Mouse (Mus musculus): ENCODE results near the gene Rgsl1.
"Not testable (repeated sequence)": the region's sequence is repeated elsewhere in the genome, so short reads cannot be mapped to it uniquely, and the experiment has no call there.

Gene Rgsl1

GRCm38 (mm10) chr1:153776257-153776656, 67.7 kb downstream of the Rgsl1 start:
- no peak for DNase-seq (ENCODE audit: low read depth, low spot score)

- DNase-seq (ENCODE audit: low read depth, low spot score) = no peak
Measured at GRCm38 (mm10) chr1:153775174-153775573, 68.8 kb downstream of the Rgsl1 start.

GRCm38 (mm10) chr1:153770776-153771167, 73.2 kb downstream of the Rgsl1 start:
- DNase-seq (ENCODE audit: low read depth, low spot score) = no peak

GRCm38 (mm10) chr1:153769998-153770775, 73.8 kb downstream of the Rgsl1 start:
- DNase-seq (ENCODE audit: low read depth, low spot score) = no peak

- DNase-seq (ENCODE audit: low read depth, low spot score) = not testable (repeated sequence)
Measured at GRCm38 (mm10) chr1:153769571-153769970, 74.4 kb downstream of the Rgsl1 start.

- no peak for DNase-seq (ENCODE audit: low read depth, low spot score)
Measured at GRCm38 (mm10) chr1:153768465-153768864, 75.5 kb downstream of the Rgsl1 start.

GRCm38 (mm10) chr1:153767281-153767680, 76.7 kb downstream of the Rgsl1 start:
- no peak for DNase-seq (ENCODE audit: low read depth, low spot score)

GRCm38 (mm10) chr1:153766298-153766697, 77.6 kb downstream of the Rgsl1 start:
- DNase-seq (ENCODE audit: low read depth, low spot score) = no peak

- no peak for DNase-seq (ENCODE audit: low read depth, low spot score)
Measured at GRCm38 (mm10) chr1:153764136-153764535, 79.8 kb downstream of the Rgsl1 start.

- no peak for DNase-seq (ENCODE audit: low read depth, low spot score)
Measured at GRCm38 (mm10) chr1:153753725-153754464, 90.0 kb downstream of the Rgsl1 start.

GRCm38 (mm10) chr1:153752521-153752920, 91.4 kb downstream of the Rgsl1 start:
- no peak for DNase-seq (ENCODE audit: low read depth, low spot score)

GRCm38 (mm10) chr1:153751763-153752301, 92.1 kb downstream of the Rgsl1 start:
- no peak for DNase-seq (ENCODE audit: low read depth, low spot score)

- DNase-seq (ENCODE audit: low read depth, low spot score) = no peak
Measured at GRCm38 (mm10) chr1:153750054-153750453, 93.9 kb downstream of the Rgsl1 start.

GRCm38 (mm10) chr1:153749211-153749801, 94.6 kb downstream of the Rgsl1 start, which contains the start of gene Rnasel:
Gene Rnasel (plus strand): TSS chr1:153749426.
- peak; percentile 77 for DNase-seq (ENCODE audit: low read depth, low spot score)

- DNase-seq (ENCODE audit: low read depth, low spot score) = no peak
Measured at GRCm38 (mm10) chr1:153748549-153748948, 95.4 kb downstream of the Rgsl1 start.

- DNase-seq (ENCODE audit: low read depth, low spot score) = no peak
Measured at GRCm38 (mm10) chr1:153747861-153748530, 95.9 kb downstream of the Rgsl1 start.

GRCm38 (mm10) chr1:153746728-153747127, 97.2 kb downstream of the Rgsl1 start:
- DNase-seq (ENCODE audit: low read depth, low spot score) = peak; percentile 72

GRCm38 (mm10) chr1:153746119-153746670, 97.7 kb downstream of the Rgsl1 start:
- DNase-seq (ENCODE audit: low read depth, low spot score) = no peak

GRCm38 (mm10) chr1:153742374-153743155, 101.4 kb downstream of the Rgsl1 start:
- no peak for DNase-seq (ENCODE audit: low read depth, low spot score)

- DNase-seq (ENCODE audit: low read depth, low spot score) = no peak
Measured at GRCm38 (mm10) chr1:153741551-153742316, 102.2 kb downstream of the Rgsl1 start.
